Mouse (Mus musculus) heart, postnatal 0 days (tissue): Measurements from ENCODE around the gene Alk. TPM values are rescaled to one million over a fixed set of nuclear protein-coding genes. Genes with fewer than 3 reads are reported as not detected.
A peak's percentile ranks its signal among the peaks of the same experiment; 100 is the strongest.

Experiments used
- ATAC-seq: fragments of 200-750 bp; cut with Nextera tagmentation; 2 replicates; pipeline ENCODE4 v1.8.0; 2017; ENCODE audit warnings: low read depth, moderate number of reproducible peaks, moderate library complexity; ENCODE audit not compliant: insufficient read depth
- DNase-seq: peaks from one replicate; pipeline ENCODE4 v3.0.0-alpha.2; 2016; ENCODE audit warnings: low spot score
- H3K27ac ChIP-seq: fragments of 300-500 bp; sonication (generic); 2 replicates; pipeline ENCODE4 v1.5.1; 2014; ENCODE audit warnings: low read depth, mild to moderate bottlenecking
- H3K27me3 ChIP-seq: fragments of 300-500 bp; sonication (generic); 2 replicates; pipeline ENCODE4 v1.6.1; 2014; ENCODE audit warnings: low read length, mixed read lengths; ENCODE audit not compliant: control insufficient read depth, insufficient read depth
- H3K36me3 ChIP-seq: fragments of 300-500 bp; sonication (generic); replicated peaks from 2 replicates; pipeline ENCODE4 v1.6.1; 2014; ENCODE audit warnings: low read length, mixed read lengths; ENCODE audit not compliant: control insufficient read depth, insufficient read depth
- H3K4me1 ChIP-seq: fragments of 300-500 bp; sonication (generic); 2 replicates; pipeline ENCODE4 v1.6.1; 2014; ENCODE audit warnings: antibody characterized with exemption; ENCODE audit not compliant: control insufficient read depth, insufficient read depth
- H3K4me2 ChIP-seq: fragments of 300-500 bp; sonication (generic); 2 replicates; pipeline ENCODE4 v1.6.1; 2014; ENCODE audit warnings: low read depth, mild to moderate bottlenecking, low read length, moderate library complexity
- H3K4me3 ChIP-seq: fragments of 300-500 bp; sonication (generic); 2 replicates; pipeline ENCODE4 v1.5.1; 2014; ENCODE audit warnings: low read depth, low read length
- H3K9ac ChIP-seq: fragments of 300-500 bp; sonication (generic); replicated peaks from 2 replicates; pipeline ENCODE4 v1.6.1; 2014; ENCODE audit warnings: low read depth, low read length, mixed read lengths
- H3K9me3 ChIP-seq: fragments of 300-500 bp; sonication (generic); replicated peaks from 2 replicates; pipeline ENCODE4 v1.6.1; 2016; ENCODE audit warnings: low read length; ENCODE audit not compliant: control insufficient read depth
- CTCF ChIP-seq: IDR thresholded peaks from 2 replicates; pipeline ENCODE4 v1.5.1; 2016; ENCODE audit warnings: antibody characterized with exemption, control low read depth, low read depth
- EP300 ChIP-seq: IDR thresholded peaks from 2 replicates; pipeline ENCODE4 v1.6.1; 2016; ENCODE audit warnings: antibody characterized with exemption, low read depth
- WGBS: fragments of 180-500 bp; shearing (Covaris S2); extraction: QIAGEN DNeasy Blood & Tissue Kit; methylation state at CpG from one replicate; pipeline ENCODE4 v1.1.7; 2014; 5-methylcytosine and 5-hydroxymethylcytosine counted together
- polyA plus RNA-seq: library from polyadenylated mRNA; unstranded; fragments of >200 nt; fragmentation: Nextera tagmentation; extraction: Ambion mirVana; gene quantifications from 2 replicates; pipeline ENCODE4 v1.2.1, GENCODE M21; 2015
- total RNA-seq: library from RNA; depleted of rRNA; stranded (reverse); fragments of >200 nt; gene quantifications from 2 replicates; pipeline ENCODE4 v1.2.3, GENCODE M21; 2014; ENCODE audit warnings: low replicate concordance

Gene Alk
- total and polyA plus RNA-seq, 2 experiments from 2014 or later: 0.04 TPM; not detected in 1

- H3K4me1 ChIP-seq: no peaks in the 10 kb centered on the region
- no peak for DNase-seq
- H3K9ac ChIP-seq: no peak overlapping the region
- H3K4me2 ChIP-seq: no peak overlapping the region
- H3K4me3 ChIP-seq: no peak overlapping the region
- TF ChIP-seq CTCF (no peak), EP300 (no peak)
- no peaks in the 10 kb centered on the region for H3K36me3 ChIP-seq
- H3K27ac ChIP-seq: no peak overlapping the region
- no peak for ATAC-seq
- WGBS: 53% methylated on average over 5 of the region's 5 CpGs
- H3K27me3 ChIP-seq: no peaks in the 10 kb centered on the region
- no peaks in the 10 kb centered on the region for H3K9me3 ChIP-seq
Observed at GRCm38 (mm10) chr17:72477889-72478405, 126.5 kb downstream of the Alk start.

GRCm38 (mm10) chr17:72476956-72477355, 127.5 kb downstream of the Alk start:
- Histone ChIP-seq H3K27ac (no peak overlapping the region), H3K9ac (no peak overlapping the region), H3K27me3 (no peaks in the 10 kb centered on the region), H3K4me2 (no peak overlapping the region), H3K9me3 (no peaks in the 10 kb centered on the region), H3K4me1 (no peaks in the 10 kb centered on the region), H3K4me3 (no peak overlapping the region), H3K36me3 (no peaks in the 10 kb centered on the region)
- no peak for ATAC-seq
- WGBS: 41% methylated on average over 4 of the region's 4 CpGs
- no peak for TF ChIP-seq EP300
- TF ChIP-seq CTCF: no peak
- no peak for DNase-seq

DNA sequence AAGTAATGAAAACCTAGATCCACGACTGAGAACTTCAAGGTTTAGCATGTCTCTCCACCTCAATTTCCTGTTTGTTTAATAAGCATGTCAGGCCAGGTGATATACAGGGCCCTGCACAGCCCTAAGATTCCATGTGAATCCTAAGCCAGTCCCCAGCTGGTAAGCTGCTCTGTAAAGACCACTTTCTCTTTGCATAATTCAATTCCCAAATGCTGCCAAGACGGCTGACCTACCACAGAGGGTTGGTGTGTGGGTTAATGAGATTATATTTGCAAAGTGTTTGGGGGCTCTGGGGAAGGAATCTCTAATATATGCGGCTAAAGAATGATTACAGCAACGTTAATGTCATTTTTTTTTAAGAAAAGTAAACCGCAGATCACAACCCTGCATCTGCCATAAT, 130.3 kb downstream of the Alk start:
- DNase-seq (no peak), ATAC-seq (no peak)
- H3K4me2 ChIP-seq: no peak overlapping the region
- no peaks in the 10 kb centered on the region for H3K4me1 ChIP-seq
- TF ChIP-seq EP300 (no peak), CTCF (no peak)
- H3K9ac ChIP-seq: no peak overlapping the region
- H3K36me3 ChIP-seq: no peaks in the 10 kb centered on the region
- no peaks in the 10 kb centered on the region for H3K27me3 ChIP-seq
- H3K9me3 ChIP-seq: no peaks in the 10 kb centered on the region
- WGBS: 73% methylated on average over 5 of the region's 5 CpGs
- no peak overlapping the region for H3K27ac ChIP-seq
- no peak overlapping the region for H3K4me3 ChIP-seq

DNA sequence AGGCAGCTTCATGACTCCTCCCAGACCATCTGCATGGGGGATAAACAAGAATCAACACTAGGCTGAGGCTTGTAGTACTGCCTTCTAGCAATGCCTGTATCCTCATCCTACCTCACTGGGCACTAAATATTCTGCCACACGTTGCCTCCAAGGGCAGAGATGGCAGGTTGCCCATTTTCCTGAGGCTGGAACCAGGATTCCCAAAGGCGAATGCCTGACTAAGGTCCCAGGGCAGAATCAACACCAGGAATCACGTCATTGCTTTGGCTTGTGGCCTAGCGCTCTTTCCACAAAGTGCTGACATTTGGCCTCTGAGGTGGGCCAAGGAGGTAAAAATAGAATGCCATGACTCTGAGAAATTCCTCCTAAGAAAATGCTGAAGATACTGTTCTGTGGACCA, 155.9 kb downstream of the Alk start:
- no peaks in the 10 kb centered on the region for H3K4me1 ChIP-seq
- H3K4me2 ChIP-seq: no peak overlapping the region
- H3K4me3 ChIP-seq: no peak overlapping the region
- no peak overlapping the region for H3K27ac ChIP-seq
- no peaks in the 10 kb centered on the region for H3K9me3 ChIP-seq
- ATAC-seq: peak; percentile 57; the same call in 1 of the 2 replicates
- TF ChIP-seq CTCF (no peak), EP300 (no peak)
- no peak overlapping the region for H3K9ac ChIP-seq
- no peaks in the 10 kb centered on the region for H3K36me3 ChIP-seq
- peak; percentile 22 for DNase-seq
- 41% methylated on average over 4 of the region's 4 CpGs for WGBS
- no peaks in the 10 kb centered on the region for H3K27me3 ChIP-seq

- no peak for ATAC-seq
- WGBS: 61% methylated on average over 3 of the region's 3 CpGs
- no peak overlapping the region for H3K9ac ChIP-seq
- no peaks in the 10 kb centered on the region for H3K4me1 ChIP-seq
- TF ChIP-seq CTCF: no peak
- no peak for TF ChIP-seq EP300
- no peak overlapping the region for H3K27ac ChIP-seq
- no peak overlapping the region for H3K4me2 ChIP-seq
- no peaks in the 10 kb centered on the region for H3K9me3 ChIP-seq
- no peak for DNase-seq
- H3K36me3 ChIP-seq: no peaks in the 10 kb centered on the region
- H3K27me3 ChIP-seq: no peaks in the 10 kb centered on the region
- H3K4me3 ChIP-seq: no peak overlapping the region
Observed at GRCm38 (mm10) chr17:72445204-72446177, 158.9 kb downstream of the Alk start.

DNA sequence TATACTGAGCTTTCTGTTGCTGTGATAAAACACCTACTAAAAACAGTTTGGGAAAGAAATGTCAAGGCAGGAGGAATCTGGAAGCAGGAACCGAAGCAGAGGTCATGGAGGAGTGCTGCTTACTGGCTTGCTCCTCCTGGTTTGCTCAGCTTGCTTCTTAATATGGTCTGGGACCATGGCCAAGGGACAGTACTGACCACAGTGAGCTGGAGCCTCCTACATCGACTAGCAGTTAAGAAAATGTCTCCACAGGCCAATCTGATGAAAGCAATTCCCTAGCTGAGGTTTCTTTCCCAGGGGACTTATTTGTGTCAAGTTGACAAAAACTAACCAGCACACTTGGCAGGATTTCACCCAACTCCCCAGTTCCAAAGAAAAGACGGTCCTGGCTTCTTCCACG, 187.0 kb downstream of the Alk start:
- ATAC-seq (no peak), DNase-seq (no peak)
- TF ChIP-seq EP300 (no peak), CTCF (no peak)
- H3K9me3 ChIP-seq: no peaks in the 10 kb centered on the region
- no peaks in the 10 kb centered on the region for H3K27me3 ChIP-seq
- H3K4me2 ChIP-seq: no peak overlapping the region
- WGBS: 75% methylated on average over 4 of the region's 4 CpGs
- H3K4me1 ChIP-seq: no peaks in the 10 kb centered on the region
- H3K27ac ChIP-seq: no peak overlapping the region
- H3K36me3 ChIP-seq: no peaks in the 10 kb centered on the region
- H3K4me3 ChIP-seq: no peak overlapping the region
- H3K9ac ChIP-seq: no peak overlapping the region
